Mouse (Mus musculus) regulatory T cell (primary cell): ENCODE measurements around the gene Shroom3.

Source experiments
- in situ Hi-C: fragments of 300-600 bp; cut with MboI, MseI; formaldehyde crosslinking; loops from one replicate; pipeline ENCODE4 v1.15.1; 2025; ENCODE audit warnings: high pct_unique_total_duplicates

Shroom3 gene

GRCm38 (mm10) chr5:92683351-92683807, at the start of gene Shroom3:
Gene Shroom3 (plus strand): TSS chr5:92683435.
- in situ Hi-C loops, result no loop called here

DNA sequence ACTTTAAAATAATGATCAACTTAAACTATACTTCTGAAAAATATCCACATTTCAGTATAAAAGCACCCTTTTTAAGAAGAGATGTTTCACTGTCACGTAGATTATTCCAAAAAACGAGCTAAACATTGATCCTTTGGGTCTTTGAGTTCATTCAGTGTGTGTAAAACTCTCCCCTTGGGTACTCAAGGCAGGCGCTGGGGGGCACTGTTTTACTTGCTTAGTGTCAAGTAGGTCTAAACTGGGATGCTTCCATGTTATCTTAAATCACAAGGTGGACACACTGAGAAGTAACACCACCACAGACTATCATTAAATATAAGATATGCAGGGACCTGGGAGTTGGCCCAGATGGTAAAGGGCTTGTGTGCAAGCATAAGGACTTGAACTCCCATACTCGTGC, 49.7 kb upstream of the Shroom3 start:
- in situ Hi-C loops, result no loop called here

- in situ Hi-C loops, result no loop called here
Measured at GRCm38 (mm10) chr5:92634916-92635315, 48.3 kb upstream of the Shroom3 start.

- in situ Hi-C loops, result no loop called here
Measured at GRCm38 (mm10) chr5:92635891-92636290, 47.3 kb upstream of the Shroom3 start.

- in situ Hi-C loops, result no loop called here
Measured at GRCm38 (mm10) chr5:92640861-92641260, 42.4 kb upstream of the Shroom3 start.

GRCm38 (mm10) chr5:92656256-92656655, 27.0 kb upstream of the Shroom3 start:
- in situ Hi-C loops, result no loop called here

DNA sequence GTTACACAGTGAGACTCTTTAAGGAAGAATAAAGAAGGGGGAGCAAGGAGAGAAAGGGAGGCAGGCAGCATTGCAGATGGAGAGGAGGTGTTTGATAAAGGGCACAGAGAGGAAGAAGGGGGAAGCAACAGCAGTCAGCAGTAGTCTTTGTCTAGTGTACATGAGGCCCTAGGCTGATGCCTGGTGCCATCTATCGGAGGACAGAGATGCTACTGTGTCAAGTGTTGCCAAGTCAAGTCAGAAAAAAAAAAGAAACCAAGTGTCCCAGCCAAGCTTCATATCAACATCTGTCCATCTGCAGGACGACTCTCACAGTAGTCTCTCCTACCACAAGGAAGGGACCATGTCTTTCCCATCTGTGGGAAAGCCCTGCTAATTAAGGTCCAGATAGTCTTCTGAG, 18.9 kb upstream of the Shroom3 start:
- in situ Hi-C loops, result no loop called here

DNA sequence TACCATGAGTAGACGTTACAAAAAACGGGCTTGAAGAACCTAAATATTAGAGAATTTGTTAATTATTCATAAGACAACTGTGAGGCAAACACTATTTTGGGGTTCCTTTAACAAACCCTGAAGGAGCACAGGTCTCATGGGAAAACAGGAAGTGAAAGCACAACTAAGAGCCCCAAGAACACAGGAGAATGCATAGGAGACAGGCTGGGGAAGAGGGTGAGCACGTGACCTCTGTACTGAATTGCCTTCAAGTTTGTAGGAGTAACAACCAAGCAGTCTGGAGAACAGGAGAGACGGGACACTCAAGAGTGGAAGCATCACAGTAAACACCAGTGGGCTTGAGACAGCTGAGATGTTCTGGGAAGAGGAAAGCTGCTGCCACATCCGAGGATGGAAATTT, 16.4 kb upstream of the Shroom3 start:
- in situ Hi-C loops, result no loop called here

GRCm38 (mm10) chr5:92674859-92675573, 8.2 kb upstream of the Shroom3 start, which contains the start of gene Ccdc158:
Gene Ccdc158 (minus strand): TSS chr5:92675271.
- in situ Hi-C loops, result no loop called here

GRCm38 (mm10) chr5:92675574-92675920, 7.7 kb upstream of the Shroom3 start:
- in situ Hi-C loops, result no loop called here

GRCm38 (mm10) chr5:92679441-92679840, 3.8 kb upstream of the Shroom3 start:
- in situ Hi-C loops, result no loop called here

DNA sequence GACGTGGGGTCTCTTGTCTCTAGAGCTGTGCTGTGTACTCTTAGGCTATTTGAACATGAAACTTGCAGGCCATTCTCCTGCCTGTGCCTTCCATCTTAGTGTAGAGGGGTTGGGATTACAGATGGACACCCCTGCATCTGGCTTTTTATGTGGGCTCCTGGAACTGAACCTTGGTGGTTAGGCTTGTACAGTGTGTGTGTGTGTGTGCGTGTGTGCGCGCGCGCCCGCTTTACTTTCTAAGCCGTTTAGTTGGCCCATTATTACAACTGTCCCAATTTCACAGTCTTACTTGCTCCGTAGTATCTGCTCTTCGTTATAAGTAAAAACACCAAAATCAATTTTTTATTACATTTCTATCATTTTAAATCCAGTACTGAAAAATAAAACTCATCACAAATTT, 1.4 kb upstream of the Shroom3 start:
- in situ Hi-C loops, result no loop called here

DNA sequence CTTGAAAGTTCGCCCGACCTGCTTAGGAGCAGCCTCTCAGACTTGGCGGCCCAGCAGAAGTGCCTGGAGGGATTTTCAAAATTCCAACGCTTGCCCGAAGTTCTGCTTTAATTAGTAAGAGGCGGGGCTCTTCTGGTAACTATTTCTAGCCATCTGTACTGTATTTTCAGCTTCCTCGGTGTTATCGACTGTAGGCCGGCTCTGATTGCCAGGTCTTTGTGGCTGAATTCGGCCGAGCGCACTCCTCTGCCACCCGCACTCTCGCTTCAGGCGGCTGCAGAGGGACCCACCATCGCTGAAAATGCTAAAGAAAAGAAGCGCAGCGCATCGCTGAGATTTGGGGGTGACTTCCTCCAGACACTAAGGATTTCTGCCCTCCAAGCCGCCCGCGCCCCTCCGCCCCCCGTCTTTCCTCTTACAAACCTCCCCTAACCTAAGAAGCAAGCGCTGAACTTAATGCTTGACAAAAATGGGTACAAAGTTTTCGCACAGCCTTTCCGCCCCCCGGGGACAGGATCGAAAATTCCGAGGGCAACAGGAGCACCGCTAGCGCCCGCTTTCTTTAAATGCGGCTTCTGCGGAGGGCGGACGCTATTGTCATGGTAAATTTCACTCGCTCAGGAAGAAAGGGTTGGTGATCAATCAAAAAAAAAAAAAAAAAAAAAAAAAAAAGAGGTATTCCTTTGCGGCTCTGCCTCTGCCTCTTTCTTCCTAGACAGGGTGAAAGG, 450 bp upstream of the Shroom3 start:
- in situ Hi-C loops, result no loop called here

DNA sequence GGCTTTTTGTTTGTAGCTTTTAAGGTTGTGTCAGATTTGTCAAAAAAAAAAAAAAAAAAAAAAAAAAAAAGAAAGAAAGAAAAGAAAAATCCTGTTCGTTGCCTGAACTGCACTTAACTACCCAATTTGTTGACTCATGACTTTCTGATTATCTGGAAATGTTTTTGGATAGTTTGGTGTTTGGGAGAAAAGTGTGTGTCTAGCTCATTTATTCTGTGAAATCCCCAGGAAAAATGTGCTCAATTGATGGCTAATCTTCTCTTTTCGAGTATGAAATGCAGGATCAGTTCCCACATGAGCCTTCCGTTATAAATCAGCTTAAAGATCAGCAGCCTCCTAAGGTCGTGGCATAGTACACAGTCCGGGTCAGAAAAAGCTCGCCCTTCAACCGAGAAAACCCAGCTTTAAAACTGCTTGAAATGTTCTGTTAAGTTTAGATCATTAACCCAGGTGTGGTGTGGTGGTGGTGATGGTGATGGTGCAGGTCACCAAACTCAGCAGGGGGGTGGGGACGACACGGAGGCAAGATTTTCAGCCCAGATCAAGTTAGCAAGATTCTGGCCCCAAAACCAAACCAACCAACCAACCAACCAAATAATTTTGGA, 738 bp downstream of the Shroom3 start:
- in situ Hi-C loops, result no loop called here

DNA sequence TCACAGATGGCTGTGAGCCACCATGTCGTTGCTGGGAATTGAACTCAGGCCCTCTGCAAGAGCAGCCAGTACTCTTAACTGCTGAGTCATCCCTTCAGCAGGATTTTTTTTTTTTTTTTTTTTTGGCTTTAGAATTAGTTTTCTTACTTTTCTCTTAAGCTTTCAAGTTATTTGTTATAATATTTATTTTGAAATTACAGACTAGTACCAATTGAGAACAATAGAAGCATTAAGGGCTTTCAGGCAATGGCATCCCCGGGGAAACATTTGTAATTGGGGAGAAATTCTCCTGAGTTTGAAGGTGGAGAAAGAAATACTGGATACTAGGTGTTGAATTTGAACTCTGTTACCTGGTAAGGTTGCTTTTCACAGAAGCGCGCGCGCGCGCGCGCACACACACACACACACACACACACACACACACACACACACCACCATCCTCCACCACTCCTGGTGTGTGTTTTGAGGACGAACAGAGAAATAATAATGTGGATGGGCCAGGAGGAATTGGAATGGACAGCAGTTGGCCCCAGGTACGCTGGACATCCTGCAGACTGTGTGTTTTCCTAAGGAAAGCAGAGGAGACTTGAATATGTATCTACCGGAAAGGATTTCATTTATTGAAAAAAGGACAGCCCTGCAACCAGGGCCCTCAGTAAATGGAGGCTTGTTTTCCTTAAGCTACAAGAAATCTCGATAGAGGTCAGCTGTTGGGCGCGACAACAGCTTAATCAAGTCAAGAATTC, 1.7 kb downstream of the Shroom3 start:
- in situ Hi-C loops, result no loop called here

DNA sequence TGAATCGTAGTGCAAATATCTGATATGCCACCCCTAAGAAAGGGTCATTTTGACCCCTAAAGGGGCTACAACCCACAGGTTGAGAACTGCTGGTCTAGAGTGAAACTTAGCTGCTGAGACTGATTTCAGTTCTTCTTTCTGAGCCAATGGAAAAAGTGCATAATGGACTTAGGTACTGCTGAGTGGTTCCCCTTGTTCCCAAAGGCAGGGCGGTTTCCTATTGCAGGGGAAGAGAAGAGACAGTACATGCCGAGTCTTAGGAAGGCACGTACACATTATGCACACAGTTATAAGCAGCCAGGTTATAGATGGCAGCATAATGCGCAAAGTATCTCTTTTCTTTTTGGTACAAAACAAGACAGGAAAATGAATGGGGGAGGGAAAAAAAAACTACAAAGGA, 4.9 kb downstream of the Shroom3 start:
- in situ Hi-C loops, result no loop called here

GRCm38 (mm10) chr5:92688569-92688968, 5.3 kb downstream of the Shroom3 start:
- in situ Hi-C loops, result no loop called here

- in situ Hi-C loops, result no loop called here
Measured at GRCm38 (mm10) chr5:92692206-92693007, 9.2 kb downstream of the Shroom3 start.

DNA sequence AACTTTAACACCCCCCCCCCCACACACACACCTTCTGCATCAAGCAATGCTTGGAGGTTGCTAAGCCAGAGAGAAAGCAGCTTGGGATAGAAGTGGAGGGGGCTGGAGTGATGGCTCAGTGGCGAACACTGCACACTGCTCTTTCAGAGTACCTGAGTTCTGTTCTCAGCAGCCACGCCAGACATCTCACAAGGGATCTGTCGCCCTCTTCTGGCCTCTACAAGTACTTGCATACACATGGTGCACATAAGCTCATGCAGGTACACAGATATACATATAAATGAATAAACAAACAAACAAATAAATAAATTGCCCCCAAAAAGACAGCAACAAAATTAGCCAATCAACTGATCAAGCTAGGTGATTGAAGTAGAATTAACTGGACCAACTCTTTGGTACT, 10.5 kb downstream of the Shroom3 start:
- in situ Hi-C loops, result no loop called here

DNA sequence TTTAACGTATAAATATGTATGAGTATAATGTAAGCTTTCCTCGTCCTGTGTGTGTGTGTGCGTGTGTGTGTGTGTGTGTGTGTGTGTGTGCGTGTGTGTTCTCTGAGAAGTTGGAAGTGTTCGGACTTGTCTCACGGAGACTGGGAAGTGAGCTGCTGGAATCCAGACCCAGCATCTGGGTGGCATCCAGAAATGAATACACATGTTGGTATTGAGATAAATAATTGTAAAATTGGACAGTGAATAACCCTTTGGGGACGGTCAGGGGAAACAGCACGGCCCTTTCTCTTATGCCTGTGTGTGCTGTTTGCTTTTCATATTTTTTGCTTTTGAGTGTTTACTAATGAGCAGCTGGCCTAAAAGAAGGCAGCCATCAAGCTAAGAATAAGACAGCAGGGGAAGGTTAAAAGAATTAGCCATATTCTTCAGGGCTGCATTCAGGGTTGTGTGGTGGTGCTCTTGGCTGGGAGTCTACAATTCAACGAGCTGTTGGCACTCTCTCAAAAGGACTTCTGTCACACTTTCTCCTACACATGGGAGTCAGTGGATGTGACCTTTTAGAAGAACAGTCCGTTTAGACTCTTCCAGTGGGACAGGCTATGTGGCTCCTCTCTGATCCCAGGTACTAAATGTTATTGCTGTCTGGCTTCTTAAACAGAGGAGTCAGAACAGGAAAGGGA, 11.2 kb downstream of the Shroom3 start:
- in situ Hi-C loops, result no loop called here
